Mouse (Mus musculus): ENCODE results near the gene Stk24. TPM values are rescaled to one million over a fixed set of nuclear protein-coding genes. Genes with fewer than 3 reads are reported as not detected.
"Not testable (repeated sequence)": the region's sequence is repeated elsewhere in the genome, so short reads cannot be mapped to it uniquely, and the experiment has no call there.

The Stk24 gene
- 18.7 and 19.7 TPM in 2 replicates for polyA plus RNA-seq (2015; fragmentation: Nextera tagmentation; extraction: Ambion mirVana)

- no peaks in the 10 kb centered on the region for H3K9me3 ChIP-seq
- peaks cover 26% of the 10 kb centered on the region for H3K4me1 ChIP-seq (replicated peaks)
- no peaks in the 10 kb centered on the region for H3K27me3 ChIP-seq
- H3K4me3 ChIP-seq = peak within 1 kb of the TSS; percentile 97
- peak within 1 kb of the TSS; percentile 81 for H3K27ac ChIP-seq (replicated peaks)
- peak within 1 kb of the TSS; percentile 90 for H3K9ac ChIP-seq
- no peaks in the 10 kb centered on the region for H3K36me3 ChIP-seq
- peak within 1 kb of the TSS; percentile 96 for H3K4me2 ChIP-seq
- 3% methylated on average over 11 of the region's 11 CpGs for WGBS
- ATAC-seq (ENCODE audit: low FRiP score, low read depth) = no peak; the same call in 1 of the 2 replicates
Observed at GRCm38 (mm10) chr14:121379827-121380145, at the start of gene Stk24. Gene Stk24, minus strand, starts transcription at chr14:121380011.

GRCm38 (mm10) chr14:121428148-121428547 is 48.3 kb upstream of the Stk24 start:
- Histone ChIP-seq H3K4me2 (no peak overlapping the region), H3K9ac (no peak overlapping the region), H3K4me3 (no peak overlapping the region), H3K27ac (replicated peaks) (no peak overlapping the region), H3K27me3 (no peaks in the 10 kb centered on the region), H3K9me3 (no peaks in the 10 kb centered on the region), H3K4me1 (replicated peaks) (no peaks in the 10 kb centered on the region), H3K36me3 (no peaks in the 10 kb centered on the region)
- no peak for ATAC-seq (ENCODE audit: low FRiP score, low read depth)
- WGBS = 90% methylated on average over 4 of the region's 4 CpGs

- Histone ChIP-seq H3K9me3 (no peaks in the 10 kb centered on the region), H3K4me3 (no peak overlapping the region), H3K27ac (replicated peaks) (no peak overlapping the region), H3K4me2 (no peak overlapping the region), H3K27me3 (no peaks in the 10 kb centered on the region), H3K4me1 (replicated peaks) (no peaks in the 10 kb centered on the region), H3K36me3 (no peaks in the 10 kb centered on the region), H3K9ac (no peak overlapping the region)
- no peak for ATAC-seq (ENCODE audit: low FRiP score, low read depth)
Observed at GRCm38 (mm10) chr14:121426743-121427142, 46.9 kb upstream of the Stk24 start.

GRCm38 (mm10) chr14:121425004-121425793 is 45.4 kb upstream of the Stk24 start:
- Histone ChIP-seq H3K36me3 (no peaks in the 10 kb centered on the region), H3K9ac (no peak overlapping the region), H3K4me1 (replicated peaks) (no peaks in the 10 kb centered on the region), H3K4me3 (no peak overlapping the region), H3K4me2 (no peak overlapping the region), H3K27me3 (no peaks in the 10 kb centered on the region), H3K9me3 (no peaks in the 10 kb centered on the region), H3K27ac (replicated peaks) (no peak overlapping the region)
- WGBS = 83% methylated on average over 7 of the region's 7 CpGs
- ATAC-seq (ENCODE audit: low FRiP score, low read depth) = no peak

DNA sequence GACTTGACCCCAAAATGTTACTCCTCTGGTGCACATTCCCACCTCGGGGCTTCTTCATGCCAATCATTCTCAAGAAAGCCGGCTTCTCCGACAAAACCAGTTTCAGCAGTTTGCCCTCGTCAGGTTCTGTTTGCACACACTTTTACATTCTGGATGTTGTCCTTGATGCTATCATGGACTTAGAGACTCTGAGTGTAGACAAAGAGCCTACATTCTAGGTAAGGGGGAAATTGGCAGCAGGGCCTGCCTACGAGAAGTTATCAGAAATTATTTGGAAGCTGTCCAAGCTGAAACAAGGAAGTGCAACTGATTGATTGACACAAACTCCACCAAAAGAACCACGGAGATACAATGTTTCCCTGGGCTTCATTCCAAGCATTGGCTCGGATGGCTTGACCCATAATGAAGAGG is 43.5 kb upstream of the Stk24 start:
- H3K4me1 ChIP-seq (replicated peaks) = no peaks in the 10 kb centered on the region
- no peak for ATAC-seq (ENCODE audit: low FRiP score, low read depth)
- no peak overlapping the region for H3K4me2 ChIP-seq
- no peak overlapping the region for H3K9ac ChIP-seq
- no peaks in the 10 kb centered on the region for H3K27me3 ChIP-seq
- no peak overlapping the region for H3K27ac ChIP-seq (replicated peaks)
- H3K36me3 ChIP-seq = no peaks in the 10 kb centered on the region
- no peaks in the 10 kb centered on the region for H3K9me3 ChIP-seq
- 68% methylated on average over 7 of the region's 7 CpGs for WGBS
- no peak overlapping the region for H3K4me3 ChIP-seq

DNA sequence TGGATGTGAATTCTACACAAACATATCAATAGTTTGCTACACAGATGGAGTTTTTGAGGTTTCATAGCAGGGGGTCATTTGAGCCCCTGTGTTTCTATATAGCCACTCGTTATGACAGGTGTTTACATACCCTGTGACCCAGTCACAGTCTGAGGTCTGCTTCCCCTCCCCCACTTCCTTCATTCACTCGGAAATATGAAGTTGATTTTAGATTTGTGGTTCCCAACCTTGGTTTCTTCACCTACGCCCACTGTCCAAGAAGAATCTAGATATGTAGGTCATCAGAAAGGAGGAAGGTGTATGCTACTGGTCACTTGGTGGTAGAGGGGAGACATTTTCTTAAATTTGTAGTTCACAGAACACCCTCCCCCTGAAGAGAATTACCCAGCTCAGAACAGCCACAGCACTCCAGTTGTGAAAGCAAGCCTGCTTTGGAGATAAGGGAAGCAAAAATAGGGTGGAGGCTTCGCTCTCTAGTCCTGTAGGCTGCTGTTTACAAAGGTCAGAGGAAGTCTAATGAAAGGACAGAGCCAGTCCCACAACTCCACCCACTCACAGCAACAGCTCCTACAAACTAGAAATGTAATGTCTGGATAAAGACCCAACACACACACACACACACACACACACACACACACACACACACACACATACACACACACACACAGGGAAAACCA is 43.0 kb upstream of the Stk24 start:
- Histone ChIP-seq H3K9ac (no peak overlapping the region), H3K4me2 (no peak overlapping the region), H3K9me3 (no peaks in the 10 kb centered on the region), H3K27me3 (no peaks in the 10 kb centered on the region), H3K4me3 (no peak overlapping the region), H3K36me3 (no peaks in the 10 kb centered on the region), H3K4me1 (replicated peaks) (no peaks in the 10 kb centered on the region), H3K27ac (replicated peaks) (no peak overlapping the region)
- no peak for ATAC-seq (ENCODE audit: low FRiP score, low read depth)
- 78% methylated on average over 4 of the region's 4 CpGs for WGBS

DNA sequence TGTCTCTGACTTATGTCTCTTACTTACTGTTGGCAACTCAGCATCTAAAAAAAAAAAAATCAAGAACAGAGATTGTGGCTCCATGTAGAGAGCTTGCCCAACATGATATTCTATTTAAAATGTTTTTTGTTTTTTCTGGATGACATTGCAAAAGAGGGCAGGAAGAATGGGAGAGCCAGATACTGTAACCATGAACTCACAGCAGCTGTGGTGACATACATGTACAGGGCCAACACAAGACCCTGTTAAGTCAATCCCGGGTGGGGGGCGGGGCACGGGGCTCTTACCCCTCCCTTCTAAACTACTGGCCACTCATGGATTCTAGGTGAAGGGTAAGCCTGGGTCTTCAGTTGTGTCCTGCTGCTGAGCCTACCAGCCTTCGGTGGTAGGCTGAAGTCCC is 42.2 kb upstream of the Stk24 start:
- Histone ChIP-seq H3K9me3 (no peaks in the 10 kb centered on the region), H3K27me3 (no peaks in the 10 kb centered on the region), H3K9ac (no peak overlapping the region), H3K4me3 (no peak overlapping the region), H3K36me3 (no peaks in the 10 kb centered on the region), H3K27ac (replicated peaks) (no peak overlapping the region), H3K4me1 (replicated peaks) (no peaks in the 10 kb centered on the region), H3K4me2 (no peak overlapping the region)
- 91% methylated on average over 4 of the region's 4 CpGs for WGBS
- no peak for ATAC-seq (ENCODE audit: low FRiP score, low read depth)

GRCm38 (mm10) chr14:121417594-121417993 is 37.8 kb upstream of the Stk24 start:
- Histone ChIP-seq H3K4me2 (no peak overlapping the region), H3K4me1 (replicated peaks) (no peaks in the 10 kb centered on the region), H3K9ac (no peak overlapping the region), H3K27me3 (no peaks in the 10 kb centered on the region), H3K4me3 (no peak overlapping the region), H3K36me3 (no peaks in the 10 kb centered on the region), H3K27ac (replicated peaks) (no peak overlapping the region), H3K9me3 (no peaks in the 10 kb centered on the region)
- 84% methylated on average over 5 of the region's 5 CpGs for WGBS
- ATAC-seq (ENCODE audit: low FRiP score, low read depth) = no peak

DNA sequence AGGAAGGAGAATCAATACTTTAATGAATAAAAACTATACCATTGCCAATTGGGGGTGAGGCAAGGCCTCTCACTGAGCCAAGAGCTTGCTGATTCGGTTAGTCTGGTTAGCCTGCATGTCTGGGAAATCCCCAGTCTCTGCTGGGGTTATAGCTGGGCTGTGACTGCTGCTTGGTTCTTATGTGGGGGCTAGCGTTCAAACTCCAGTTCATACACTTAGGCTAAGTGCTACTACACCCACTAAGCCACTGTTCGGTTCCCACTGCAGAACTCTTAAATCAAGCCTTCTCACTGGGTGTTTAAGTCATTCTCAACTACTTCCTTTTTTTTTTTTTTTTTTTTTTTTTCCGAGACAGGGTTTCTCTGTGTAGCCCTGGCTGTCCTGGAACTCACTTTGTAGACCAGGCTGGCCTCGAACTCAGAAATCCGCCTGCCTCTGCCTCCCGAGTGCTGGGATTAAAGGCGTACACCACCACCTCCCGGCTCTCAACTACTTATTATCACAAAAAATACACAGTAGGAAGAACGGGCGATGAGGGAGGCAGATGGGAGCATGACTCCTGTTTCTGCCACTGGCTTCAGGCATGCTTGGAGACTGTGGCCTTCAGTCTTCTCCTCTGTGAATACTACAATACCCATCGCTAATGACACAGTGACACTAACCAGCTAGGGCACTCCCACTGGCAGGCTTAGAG is 37.0 kb upstream of the Stk24 start:
- Histone ChIP-seq H3K9ac (no peak overlapping the region), H3K27ac (replicated peaks) (no peak overlapping the region), H3K36me3 (no peaks in the 10 kb centered on the region), H3K4me2 (no peak overlapping the region), H3K27me3 (no peaks in the 10 kb centered on the region), H3K4me3 (no peak overlapping the region), H3K9me3 (no peaks in the 10 kb centered on the region), H3K4me1 (replicated peaks) (no peaks in the 10 kb centered on the region)
- WGBS = 94% methylated on average over 11 of the region's 12 CpGs
- no peak for ATAC-seq (ENCODE audit: low FRiP score, low read depth)

DNA sequence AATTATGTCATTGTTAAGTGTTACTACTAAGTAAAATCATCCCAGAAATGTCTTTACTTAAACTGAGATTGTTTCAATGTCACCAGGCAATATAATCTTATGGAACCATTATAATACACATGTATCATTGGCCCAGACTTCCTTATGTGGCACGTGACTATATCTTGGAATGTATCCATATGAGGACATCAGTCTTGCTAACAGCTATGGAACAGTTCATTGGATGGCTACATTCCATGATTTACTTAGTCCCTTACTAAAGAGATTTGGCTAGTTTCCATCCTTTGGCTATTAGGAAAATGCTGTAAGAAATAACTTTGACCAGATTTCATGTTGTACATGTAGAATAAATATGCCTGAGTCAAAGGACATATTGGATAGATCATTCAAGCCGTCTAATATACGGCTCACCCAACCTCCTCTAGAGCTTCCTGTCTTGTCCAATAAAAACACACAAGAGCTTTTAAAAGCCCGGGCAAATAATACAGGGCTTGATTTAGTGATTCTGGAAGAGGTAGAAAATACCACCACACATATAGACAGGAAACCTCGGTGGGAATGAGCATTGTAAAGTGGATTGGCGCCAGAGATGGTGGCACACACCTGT is 34.9 kb upstream of the Stk24 start:
- Histone ChIP-seq H3K4me3 (no peak overlapping the region), H3K9ac (no peak overlapping the region), H3K9me3 (no peaks in the 10 kb centered on the region), H3K4me2 (no peak overlapping the region), H3K27ac (replicated peaks) (no peak overlapping the region), H3K4me1 (replicated peaks) (no peaks in the 10 kb centered on the region), H3K27me3 (no peaks in the 10 kb centered on the region), H3K36me3 (no peaks in the 10 kb centered on the region)
- ATAC-seq (ENCODE audit: low FRiP score, low read depth) = no peak
- 88% methylated on average over 6 of the region's 6 CpGs for WGBS

GRCm38 (mm10) chr14:121413726-121414125 is 33.9 kb upstream of the Stk24 start:
- H3K9me3 ChIP-seq; H3K27me3 ChIP-seq; H3K4me3 ChIP-seq; ATAC-seq (ENCODE audit: low FRiP score, low read depth); H3K36me3 ChIP-seq; H3K4me1 ChIP-seq (replicated peaks); H3K27ac ChIP-seq (replicated peaks); H3K4me2 ChIP-seq; H3K9ac ChIP-seq: not testable (repeated sequence)
- 97% methylated on average over 1 of the region's 1 CpGs for WGBS

DNA sequence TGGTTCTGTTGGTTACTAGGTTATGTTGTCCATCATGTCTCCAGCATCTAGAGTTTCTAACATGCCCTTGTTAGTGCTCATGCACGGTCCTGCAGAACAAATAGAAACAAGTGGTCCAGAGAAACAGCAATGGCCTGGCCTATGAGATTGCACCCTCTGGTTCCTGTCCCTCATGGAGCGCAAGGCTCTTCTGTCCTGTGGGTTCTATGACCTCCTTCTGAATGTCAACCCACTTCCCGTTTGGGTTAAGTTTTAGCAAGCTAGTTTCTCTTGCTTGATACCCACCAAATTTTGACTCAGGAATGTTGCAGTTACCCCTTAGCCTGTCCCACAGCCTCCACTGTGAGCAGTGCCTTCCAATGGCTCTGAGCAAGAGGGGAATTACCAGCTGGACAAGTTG is 29.1 kb upstream of the Stk24 start:
- Histone ChIP-seq H3K27me3 (no peaks in the 10 kb centered on the region), H3K4me2 (no peak overlapping the region), H3K4me1 (replicated peaks) (no peaks in the 10 kb centered on the region), H3K9me3 (no peaks in the 10 kb centered on the region), H3K27ac (replicated peaks) (no peak overlapping the region), H3K4me3 (no peak overlapping the region), H3K9ac (no peak overlapping the region), H3K36me3 (no peaks in the 10 kb centered on the region)
- 85% methylated on average over 3 of the region's 3 CpGs for WGBS
- ATAC-seq (ENCODE audit: low FRiP score, low read depth) = no peak

All from hindbrain, embryonic 15.5 days (tissue).